Mouse (Mus musculus) CH12.LX (cell line): ENCODE measurements around the gene Cdk17.

Source experiments
- NRF1 ChIP-seq: IDR thresholded peaks from 2 replicates; pipeline ENCODE4 v1.6.1; 2014; ENCODE audit warnings: low read depth, mild to moderate bottlenecking, inconsistent platforms, low read length, improper control_type of control experiment, moderate library complexity
- POLR2A ChIP-seq: IDR thresholded peaks from 2 replicates; pipeline ENCODE4 v1.6.1; 2011; ENCODE audit warnings: low read depth, mild to moderate bottlenecking, improper control_type of control experiment, low read length

DNA sequence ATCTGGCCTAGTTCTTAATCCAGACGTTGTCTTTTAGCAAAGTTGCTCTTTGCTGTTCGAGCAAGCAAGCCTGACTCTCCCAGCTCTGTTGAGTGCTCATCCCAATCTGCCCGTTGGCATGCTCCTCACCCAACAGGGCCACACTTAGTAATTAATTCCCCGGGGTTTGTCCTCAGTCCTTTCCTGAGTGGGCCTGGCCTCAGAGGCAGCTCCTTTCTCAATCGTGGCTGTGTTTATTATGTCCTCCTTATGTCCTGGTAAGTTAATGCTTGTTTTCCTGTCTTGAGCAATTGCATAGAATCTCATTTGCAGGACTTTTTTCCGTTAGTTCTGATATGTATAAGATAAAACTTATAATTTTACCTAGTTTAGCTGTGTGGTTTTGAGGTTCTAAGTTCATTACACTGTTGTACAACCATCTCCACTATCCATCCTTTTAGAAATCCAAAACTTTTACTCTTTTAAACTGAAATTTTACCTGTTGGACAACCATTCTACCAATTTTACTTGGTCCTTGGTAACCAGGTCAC lies 73.1 kb downstream of the Cdk17 start:
- TF ChIP-seq NRF1 (no peak), POLR2A (no peak)
